Mouse (Mus musculus): ENCODE measurements around the gene Gramd2. TPM values are rescaled to one million over a fixed set of nuclear protein-coding genes. Genes with fewer than 3 reads are reported as not detected.
"Not testable (repeated sequence)": the region's sequence is repeated elsewhere in the genome, so short reads cannot be mapped to it uniquely, and the experiment has no call there.

Gramd2 gene
- polyA plus RNA-seq, 1 experiment = 4.5 TPM

- Histone ChIP-seq H3K9ac (ENCODE audit: low read depth, poor library complexity, severe bottlenecking) (peak within 1 kb of the TSS; percentile 82), H3K36me3 (ENCODE audit: control insufficient read depth, insufficient read depth, low read length, poor library complexity, severe bottlenecking) (no peaks in the 10 kb centered on the region), H3K4me3 (ENCODE audit: low read depth, low read length) (peak within 1 kb of the TSS; percentile 98), H3K27ac (ENCODE audit: insufficient read depth, low read length) (peak within 1 kb of the TSS; percentile 73), H3K9me3 (replicated peaks; ENCODE audit: control insufficient read depth, insufficient read depth, low read length, poor library complexity, severe bottlenecking) (no peaks in the 10 kb centered on the region), H3K4me1 (ENCODE audit: control insufficient read depth, insufficient read depth, low read length) (peaks cover 2% of the 10 kb centered on the region), H3K27me3 (ENCODE audit: control insufficient read depth, insufficient read depth, low read length, poor library complexity, severe bottlenecking) (no peaks in the 10 kb centered on the region)
- TF ChIP-seq POLR2A (IDR thresholded peaks at IDR 0.05; ENCODE audit: insufficient read depth, low read length) (peak; percentile 88), EP300 (IDR thresholded peaks at IDR 0.05; ENCODE audit: insufficient read depth, low read depth, low read length) (no peak)
These were observed 70.5 kb downstream of the Gramd2 start, which contains the start of the genes Senp8 and Myo9a for GRCm38 (mm10) chr9:59750267-59751065. Senp8 (minus strand) TSS chr9:59750710. Myo9a (plus strand) TSS chr9:59750896.

GRCm38 (mm10) chr9:59751066-59751581 lies 71.2 kb downstream of the Gramd2 start:
- no peaks in the 10 kb centered on the region for H3K27me3 ChIP-seq (ENCODE audit: control insufficient read depth, insufficient read depth, low read length, poor library complexity, severe bottlenecking)
- H3K9ac ChIP-seq (ENCODE audit: low read depth, poor library complexity, severe bottlenecking) = peak overlapping the region; percentile 82
- H3K4me1 ChIP-seq (ENCODE audit: control insufficient read depth, insufficient read depth, low read length) = peaks cover 2% of the 10 kb centered on the region
- TF ChIP-seq CTCF (IDR thresholded peaks at IDR 0.05; ENCODE audit: low read depth, low read length) = no peak
- TF ChIP-seq POLR2A (IDR thresholded peaks at IDR 0.05; ENCODE audit: insufficient read depth, low read length) = no peak
- no peak for TF ChIP-seq EP300 (IDR thresholded peaks at IDR 0.05; ENCODE audit: insufficient read depth, low read depth, low read length)
- no peaks in the 10 kb centered on the region for H3K36me3 ChIP-seq (ENCODE audit: control insufficient read depth, insufficient read depth, low read length, poor library complexity, severe bottlenecking)
- H3K9me3 ChIP-seq (replicated peaks; ENCODE audit: control insufficient read depth, insufficient read depth, low read length, poor library complexity, severe bottlenecking) = no peaks in the 10 kb centered on the region
- peak overlapping the region; percentile 93 for H3K4me3 ChIP-seq (ENCODE audit: low read depth, low read length)
- H3K27ac ChIP-seq (ENCODE audit: insufficient read depth, low read length) = no peak overlapping the region

- Histone ChIP-seq H3K9ac (ENCODE audit: low read depth, poor library complexity, severe bottlenecking) (peak overlapping the region; percentile 82), H3K27me3 (ENCODE audit: control insufficient read depth, insufficient read depth, low read length, poor library complexity, severe bottlenecking) (no peaks in the 10 kb centered on the region), H3K9me3 (replicated peaks; ENCODE audit: control insufficient read depth, insufficient read depth, low read length, poor library complexity, severe bottlenecking) (no peaks in the 10 kb centered on the region), H3K4me1 (ENCODE audit: control insufficient read depth, insufficient read depth, low read length) (peaks cover 2% of the 10 kb centered on the region), H3K4me3 (ENCODE audit: low read depth, low read length) (no peak overlapping the region), H3K36me3 (ENCODE audit: control insufficient read depth, insufficient read depth, low read length, poor library complexity, severe bottlenecking) (no peaks in the 10 kb centered on the region), H3K27ac (ENCODE audit: insufficient read depth, low read length) (no peak overlapping the region)
- TF ChIP-seq CTCF (IDR thresholded peaks at IDR 0.05; ENCODE audit: low read depth, low read length) = no peak
- TF ChIP-seq POLR2A (IDR thresholded peaks at IDR 0.05; ENCODE audit: insufficient read depth, low read length) = no peak
- TF ChIP-seq EP300 (IDR thresholded peaks at IDR 0.05; ENCODE audit: insufficient read depth, low read depth, low read length) = no peak
These were observed 72.0 kb downstream of the Gramd2 start for GRCm38 (mm10) chr9:59751966-59752365.

GRCm38 (mm10) chr9:59755199-59755598 lies 75.3 kb downstream of the Gramd2 start:
- H3K9me3 ChIP-seq (replicated peaks; ENCODE audit: control insufficient read depth, insufficient read depth, low read length, poor library complexity, severe bottlenecking) = no peaks in the 10 kb centered on the region
- no peak overlapping the region for H3K4me3 ChIP-seq (ENCODE audit: low read depth, low read length)
- TF ChIP-seq EP300 (IDR thresholded peaks at IDR 0.05; ENCODE audit: insufficient read depth, low read depth, low read length) (no peak), CTCF (IDR thresholded peaks at IDR 0.05; ENCODE audit: low read depth, low read length) (no peak), POLR2A (IDR thresholded peaks at IDR 0.05; ENCODE audit: insufficient read depth, low read length) (no peak)
- no peak overlapping the region for H3K9ac ChIP-seq (ENCODE audit: low read depth, poor library complexity, severe bottlenecking)
- no peaks in the 10 kb centered on the region for H3K27me3 ChIP-seq (ENCODE audit: control insufficient read depth, insufficient read depth, low read length, poor library complexity, severe bottlenecking)
- H3K36me3 ChIP-seq (ENCODE audit: control insufficient read depth, insufficient read depth, low read length, poor library complexity, severe bottlenecking) = no peaks in the 10 kb centered on the region
- H3K27ac ChIP-seq (ENCODE audit: insufficient read depth, low read length) = no peak overlapping the region
- H3K4me1 ChIP-seq (ENCODE audit: control insufficient read depth, insufficient read depth, low read length) = no peaks in the 10 kb centered on the region

GRCm38 (mm10) chr9:59757016-59757415 lies 77.1 kb downstream of the Gramd2 start:
- H3K4me3 ChIP-seq (ENCODE audit: low read depth, low read length); H3K4me1 ChIP-seq (ENCODE audit: control insufficient read depth, insufficient read depth, low read length); H3K9ac ChIP-seq (ENCODE audit: low read depth, poor library complexity, severe bottlenecking); H3K36me3 ChIP-seq (ENCODE audit: control insufficient read depth, insufficient read depth, low read length, poor library complexity, severe bottlenecking); H3K27ac ChIP-seq (ENCODE audit: insufficient read depth, low read length); H3K9me3 ChIP-seq (replicated peaks; ENCODE audit: control insufficient read depth, insufficient read depth, low read length, poor library complexity, severe bottlenecking); H3K27me3 ChIP-seq (ENCODE audit: control insufficient read depth, insufficient read depth, low read length, poor library complexity, severe bottlenecking): not testable (repeated sequence)

GRCm38 (mm10) chr9:59760515-59760914 lies 80.6 kb downstream of the Gramd2 start:
- no peak overlapping the region for H3K27ac ChIP-seq (ENCODE audit: insufficient read depth, low read length)
- H3K27me3 ChIP-seq (ENCODE audit: control insufficient read depth, insufficient read depth, low read length, poor library complexity, severe bottlenecking) = no peaks in the 10 kb centered on the region
- no peaks in the 10 kb centered on the region for H3K9me3 ChIP-seq (replicated peaks; ENCODE audit: control insufficient read depth, insufficient read depth, low read length, poor library complexity, severe bottlenecking)
- H3K36me3 ChIP-seq (ENCODE audit: control insufficient read depth, insufficient read depth, low read length, poor library complexity, severe bottlenecking) = no peaks in the 10 kb centered on the region
- no peaks in the 10 kb centered on the region for H3K4me1 ChIP-seq (ENCODE audit: control insufficient read depth, insufficient read depth, low read length)
- TF ChIP-seq POLR2A (IDR thresholded peaks at IDR 0.05; ENCODE audit: insufficient read depth, low read length) (no peak), EP300 (IDR thresholded peaks at IDR 0.05; ENCODE audit: insufficient read depth, low read depth, low read length) (no peak), CTCF (IDR thresholded peaks at IDR 0.05; ENCODE audit: low read depth, low read length) (no peak)
- no peak overlapping the region for H3K4me3 ChIP-seq (ENCODE audit: low read depth, low read length)
- no peak overlapping the region for H3K9ac ChIP-seq (ENCODE audit: low read depth, poor library complexity, severe bottlenecking)

GRCm38 (mm10) chr9:59766966-59767461 lies 87.1 kb downstream of the Gramd2 start:
- Histone ChIP-seq H3K27ac (ENCODE audit: insufficient read depth, low read length) (0 out of 2 replicates have a peak overlapping the region, but pooled peaks have one; percentile 25), H3K9ac (ENCODE audit: low read depth, poor library complexity, severe bottlenecking) (peak overlapping the region; percentile 74), H3K4me3 (ENCODE audit: low read depth, low read length) (peak overlapping the region; percentile 23)
- H3K9me3 ChIP-seq (replicated peaks; ENCODE audit: control insufficient read depth, insufficient read depth, low read length, poor library complexity, severe bottlenecking); H3K4me1 ChIP-seq (ENCODE audit: control insufficient read depth, insufficient read depth, low read length); H3K27me3 ChIP-seq (ENCODE audit: control insufficient read depth, insufficient read depth, low read length, poor library complexity, severe bottlenecking); H3K36me3 ChIP-seq (ENCODE audit: control insufficient read depth, insufficient read depth, low read length, poor library complexity, severe bottlenecking): not testable (repeated sequence)
